Comparison of ENCODE assay signal across 32 mouse cellular contexts in genomic region chr10:114418956-114419530, GRCm38 (mm10).
A peak's percentile ranks its signal among the peaks of the same experiment; 100 is the strongest.
DNase-seq lines count a peak whose midpoint lies in the region; ATAC-seq and TF ChIP-seq lines count a peak whose summit lies in the region.
"Had no signal": no experiment of that assay in that cellular context is flagged by ENCODE, and none has a peak within 500 bp of the region (broad histone marks: within the 10 kb centered on the region; RNA-seq: fewer than 3 reads in every experiment).

No protein-coding gene starts in this region.

- no peaks in the 10 kb centered on the region for H3K27me3 ChIP-seq in midbrain, postnatal 0 days (ENCODE audit: insufficient read depth, low read length)
- H3K27me3 ChIP-seq: CH12.LX; embryonic facial prominence, embryonic 13.5 days; heart, embryonic 12.5 days; heart, embryonic 15.5 days; hindbrain, embryonic 13.5 days had no signal

- no peak overlapping the region for H3K4me3 ChIP-seq in midbrain, postnatal 0 days (ENCODE audit: low read depth, low read length)
- H3K4me3 ChIP-seq: embryonic facial prominence, embryonic 10.5 days; embryonic facial prominence, embryonic 13.5 days; erythroblast, embryonic 14.5 days; gastrocnemius, adult 2 months; heart, embryonic 12.5 days; heart, embryonic 15.5 days; hindbrain, embryonic 10.5 days; hindbrain, embryonic 13.5 days had no signal

- no peak overlapping the region for H3K9ac ChIP-seq in midbrain, postnatal 0 days (replicated peaks; ENCODE audit: low read length, poor library complexity, severe bottlenecking)
- H3K9ac ChIP-seq: embryonic facial prominence, embryonic 13.5 days; forebrain, postnatal 0 days; heart, embryonic 12.5 days; heart, embryonic 15.5 days; hindbrain, embryonic 13.5 days had no signal

- no peak overlapping the region for H3K27ac ChIP-seq in midbrain, postnatal 0 days (ENCODE audit: low read depth, low read length)
- H3K27ac ChIP-seq: embryonic facial prominence, embryonic 10.5 days; embryonic facial prominence, embryonic 13.5 days; gastrocnemius, adult 2 months; heart, embryonic 15.5 days; hindbrain, embryonic 10.5 days; hindbrain, embryonic 13.5 days had no signal

- H3K36me3 ChIP-seq in midbrain, postnatal 0 days (ENCODE audit: insufficient read depth, low read length), result no peaks in the 10 kb centered on the region
- H3K36me3 ChIP-seq: embryonic facial prominence, embryonic 10.5 days; embryonic facial prominence, embryonic 13.5 days; G1E; heart, embryonic 12.5 days; heart, embryonic 15.5 days; hindbrain, embryonic 10.5 days; hindbrain, embryonic 13.5 days had no signal

- no peaks in the 10 kb centered on the region for H3K9me3 ChIP-seq in midbrain, postnatal 0 days (ENCODE audit: low read length)
- H3K9me3 ChIP-seq: embryonic facial prominence, embryonic 10.5 days; embryonic facial prominence, embryonic 13.5 days; heart, embryonic 12.5 days; heart, embryonic 15.5 days; hindbrain, embryonic 10.5 days; hindbrain, embryonic 13.5 days had no signal

- no peaks in the 10 kb centered on the region for H3K4me1 ChIP-seq in midbrain, postnatal 0 days (ENCODE audit: insufficient read depth, low read length)
- H3K4me1 ChIP-seq: embryonic facial prominence, embryonic 10.5 days; embryonic facial prominence, embryonic 13.5 days; heart, embryonic 12.5 days; heart, embryonic 15.5 days; hindbrain, embryonic 10.5 days; hindbrain, embryonic 13.5 days had no signal

- no peak for TF ChIP-seq CTCF in brain, embryonic 14.5 days (IDR thresholded peaks at IDR 0.05; ENCODE audit: borderline replicate concordance, extremely low read depth, insufficient read depth, insufficient read length)
- TF ChIP-seq CTCF in midbrain, postnatal 0 days (IDR thresholded peaks at IDR 0.05), result no peak

- peak; percentile 4 for DNase-seq in kidney, adult 11 months
- no peak for DNase-seq in kidney, postnatal 4 days
- peak; percentile 70 for DNase-seq in kidney, adult 9 months
- no peak for DNase-seq in kidney, postnatal 14 days
- peak; percentile 12 for DNase-seq in brain, embryonic 14.5 days (ENCODE audit: low read depth)
- no peak for DNase-seq in midbrain, postnatal 0 days (ENCODE audit: low spot score)
- no peak for DNase-seq in layer of hippocampus, adult 9-10 months (ENCODE audit: low spot score)
- DNase-seq: adrenal gland, adult 2 months; adrenal gland, postnatal 14 days; B cell, adult 2 months; cerebellum, adult 11-12 months; cerebellum, adult 8-10 months; cerebellum, postnatal 10 days; cerebellum, postnatal 36 days; embryo, embryonic 11 days; forebrain, postnatal 0 days; gastrocnemius, adult 2 months; gastrocnemius, postnatal 14 days; heart, adult 18-20 months; heart, postnatal 10 days; heart, postnatal 36 days had no signal

- 73% methylated on average over 3 of the region's 3 CpGs for WGBS in midbrain, postnatal 0 days

- no peak for ATAC-seq in midbrain, postnatal 0 days (ENCODE audit: low FRiP score)
- ATAC-seq: forebrain, embryonic 14.5 days; forebrain, postnatal 0 days; hindbrain, embryonic 16.5 days had no signal

- no peak for TF ChIP-seq POLR2A in brain, embryonic 14.5 days (IDR thresholded peaks at IDR 0.05; ENCODE audit: borderline replicate concordance, extremely low read depth, insufficient read depth, insufficient read length, poor library complexity, severe bottlenecking)

- H3K4me2 ChIP-seq in midbrain, postnatal 0 days (ENCODE audit: low read depth, low read length, poor library complexity, severe bottlenecking), result no peak overlapping the region
- H3K4me2 ChIP-seq: embryonic facial prominence, embryonic 13.5 days; heart, embryonic 12.5 days; heart, embryonic 15.5 days; hindbrain, embryonic 13.5 days had no signal

Comparison
In these comparisons a context has a peak if more than half of its experiments do, and no peak if none do; other contexts are left out.
1. DNase-seq: peak in kidney, adult 11 months (single experiment), kidney, adult 9 months (single experiment) and brain, embryonic 14.5 days (single experiment); none in kidney, postnatal 4 days (0 of 2), kidney, postnatal 14 days (single experiment), midbrain, postnatal 0 days (single experiment) and layer of hippocampus, adult 9-10 months (single experiment).